Mouse (Mus musculus) liver, embryonic 16.5 days (tissue): Measurements from ENCODE around the gene Ola1. TPM values are rescaled to one million over a fixed set of nuclear protein-coding genes. Genes with fewer than 3 reads are reported as not detected.

Experiments used
- polyA plus RNA-seq: library from polyadenylated mRNA; unstranded; fragments of >200 nt; fragmentation: Nextera tagmentation; extraction: Ambion mirVana; gene quantifications from 2 replicates; pipeline ENCODE4 v1.2.1, GENCODE M21; 2015

Ola1 gene
- polyA plus RNA-seq, 1 experiment from 2014 or later = 29.7 TPM

Other genes starting within 250 kb of the Ola1 start
- gene Sp3, start 238.5 kb downstream of the Ola1 start, polyA plus RNA-seq = 30.9 and 33.3 TPM in 2 replicates
- gene Gm11084, start 232.2 kb downstream of the Ola1 start, polyA plus RNA-seq = not detected in 2 replicates
- gene Sp9, start 53.0 kb upstream of the Ola1 start, polyA plus RNA-seq = not detected in 2 replicates
- gene Scrn3, start 93.7 kb upstream of the Ola1 start, polyA plus RNA-seq = 30.1 and 31.0 TPM in 2 replicates
- gene Cir1, start 93.8 kb upstream of the Ola1 start, polyA plus RNA-seq = 20.3 and 21.9 TPM in 2 replicates
- gene Gpr155, start 167.6 kb upstream of the Ola1 start, polyA plus RNA-seq = 5.9 and 6.3 TPM in 2 replicates